Mouse (Mus musculus): ENCODE results near the gene Mars2. TPM values are rescaled to one million over a fixed set of nuclear protein-coding genes. Genes with fewer than 3 reads are reported as not detected.

The Mars2 gene
- polyA plus RNA-seq, 1 experiment from 2014 or later, result 4.2 TPM

DNA sequence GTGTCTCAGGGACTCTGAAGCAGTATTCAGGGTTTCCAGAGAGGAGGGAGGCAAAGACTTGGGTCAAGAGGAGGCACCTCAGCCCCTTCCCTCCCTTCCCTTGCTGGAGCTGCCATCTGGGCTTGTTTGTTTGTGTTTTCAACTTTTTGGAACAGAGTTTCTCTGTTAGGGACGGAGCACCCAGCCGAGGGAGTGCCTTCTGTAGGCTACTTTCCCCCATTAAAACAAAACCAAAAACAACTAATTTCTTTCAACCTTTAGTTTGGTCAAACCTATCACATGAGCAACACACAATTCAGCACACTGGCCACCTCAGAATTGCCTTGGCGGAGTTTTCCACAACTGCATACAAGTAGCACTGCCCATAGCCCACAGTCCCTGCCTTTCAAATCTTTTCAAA is 11.6 kb upstream of the Mars2 start:
- 64% methylated on average over 3 of the region's 3 CpGs for WGBS (ENCODE audit: insufficient replicate concordance)
- no peak for ATAC-seq
- no peak overlapping the region for H3K4me2 ChIP-seq

DNA sequence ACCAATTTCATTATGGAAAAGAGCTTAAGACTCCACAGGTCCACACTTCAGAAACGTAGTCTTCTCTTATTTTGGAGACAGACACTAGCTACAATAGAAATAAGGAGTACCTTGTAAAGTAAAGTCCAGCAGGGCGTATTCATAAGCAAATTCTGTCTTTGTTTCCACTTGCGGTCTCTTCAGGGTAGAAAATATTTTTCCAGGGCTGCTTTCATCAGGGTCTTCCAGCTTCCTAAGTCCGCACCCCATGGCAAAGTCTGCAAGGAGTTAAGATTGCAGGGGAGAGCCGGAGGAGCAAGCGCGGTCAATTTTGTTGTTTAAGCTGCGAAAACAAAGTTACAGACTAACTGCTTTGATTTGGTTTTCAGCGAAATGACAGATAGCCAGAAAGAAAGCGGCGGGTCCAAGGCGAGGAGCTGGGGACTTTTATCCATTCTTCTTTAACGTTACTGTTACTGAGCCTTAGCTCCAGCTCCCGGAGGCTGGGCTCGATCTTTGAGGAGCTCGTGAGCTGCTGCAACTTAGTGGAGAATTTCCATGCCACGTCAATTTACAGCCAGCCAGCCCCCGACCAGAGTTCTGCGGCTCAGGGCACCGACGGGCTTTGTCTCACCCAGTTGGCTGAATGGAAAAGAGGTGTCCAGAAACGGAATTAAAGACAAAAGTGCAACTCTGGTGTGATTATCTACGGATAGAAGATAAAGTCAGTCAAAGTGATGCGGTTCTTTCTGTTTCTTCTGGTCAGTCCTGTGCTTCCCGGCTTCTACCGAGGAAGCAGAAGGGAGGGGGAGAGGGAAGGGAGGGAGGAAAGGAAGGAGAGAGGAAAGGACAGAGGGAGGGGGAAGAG is 10.7 kb upstream of the Mars2 start, which contains the start of gene Rftn2:
Gene Rftn2, minus strand, starts transcription at position 772 of the 847 bp plus-strand sequence.
- Histone ChIP-seq H3K9ac (no peak within 1 kb of the TSS), H3K4me1 (no peaks in the 10 kb centered on the region), H3K27ac (no peak within 1 kb of the TSS), H3K4me2 (peak within 1 kb of the TSS; percentile 51), H3K4me3 (peak within 1 kb of the TSS; percentile 41), H3K27me3 (replicated peaks) (peaks cover 53% of the 10 kb centered on the region), H3K9me3 (replicated peaks) (no peaks in the 10 kb centered on the region), H3K36me3 (no peaks in the 10 kb centered on the region)
- WGBS (ENCODE audit: insufficient replicate concordance), result 6% methylated on average over 26 of the region's 26 CpGs
- ATAC-seq, result no peak

More for the DNA sequence above, 11.6 kb upstream of the Mars2 start:
- H3K36me3 ChIP-seq, result no peaks in the 10 kb centered on the region
- H3K9ac ChIP-seq, result no peak overlapping the region
- H3K4me3 ChIP-seq, result no peak overlapping the region
- H3K27me3 ChIP-seq (replicated peaks), result peaks cover 53% of the 10 kb centered on the region
- H3K4me1 ChIP-seq, result no peaks in the 10 kb centered on the region
- H3K9me3 ChIP-seq (replicated peaks), result no peaks in the 10 kb centered on the region
- no peak overlapping the region for H3K27ac ChIP-seq

DNA sequence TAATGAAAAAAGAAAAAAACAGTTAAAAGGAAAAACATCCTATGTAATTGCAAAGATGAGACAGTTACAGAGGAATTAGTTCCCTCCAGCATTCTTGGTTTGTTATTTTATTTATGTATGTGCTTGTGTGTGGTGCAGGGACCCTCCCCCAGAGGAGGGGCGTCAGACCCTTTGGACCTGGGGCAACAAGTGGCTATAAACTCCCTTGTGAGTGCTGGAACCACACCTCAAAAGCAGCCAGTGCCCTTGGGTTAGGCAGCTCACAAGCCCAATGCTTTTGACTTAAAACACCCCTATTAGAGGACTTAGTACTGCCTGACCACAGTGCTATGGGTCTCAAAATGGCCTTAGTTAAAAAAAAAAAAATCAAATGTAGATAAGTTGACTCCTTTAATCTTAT is 9.6 kb upstream of the Mars2 start:
- no peak for ATAC-seq
- H3K9ac ChIP-seq, result no peak overlapping the region
- H3K4me1 ChIP-seq, result no peaks in the 10 kb centered on the region
- H3K27ac ChIP-seq, result no peak overlapping the region
- H3K4me2 ChIP-seq, result no peak overlapping the region
- H3K9me3 ChIP-seq (replicated peaks), result no peaks in the 10 kb centered on the region
- no peaks in the 10 kb centered on the region for H3K36me3 ChIP-seq
- peaks cover 53% of the 10 kb centered on the region for H3K27me3 ChIP-seq (replicated peaks)
- 38% methylated on average over 1 of the region's 1 CpGs for WGBS (ENCODE audit: insufficient replicate concordance)
- H3K4me3 ChIP-seq, result no peak overlapping the region

DNA sequence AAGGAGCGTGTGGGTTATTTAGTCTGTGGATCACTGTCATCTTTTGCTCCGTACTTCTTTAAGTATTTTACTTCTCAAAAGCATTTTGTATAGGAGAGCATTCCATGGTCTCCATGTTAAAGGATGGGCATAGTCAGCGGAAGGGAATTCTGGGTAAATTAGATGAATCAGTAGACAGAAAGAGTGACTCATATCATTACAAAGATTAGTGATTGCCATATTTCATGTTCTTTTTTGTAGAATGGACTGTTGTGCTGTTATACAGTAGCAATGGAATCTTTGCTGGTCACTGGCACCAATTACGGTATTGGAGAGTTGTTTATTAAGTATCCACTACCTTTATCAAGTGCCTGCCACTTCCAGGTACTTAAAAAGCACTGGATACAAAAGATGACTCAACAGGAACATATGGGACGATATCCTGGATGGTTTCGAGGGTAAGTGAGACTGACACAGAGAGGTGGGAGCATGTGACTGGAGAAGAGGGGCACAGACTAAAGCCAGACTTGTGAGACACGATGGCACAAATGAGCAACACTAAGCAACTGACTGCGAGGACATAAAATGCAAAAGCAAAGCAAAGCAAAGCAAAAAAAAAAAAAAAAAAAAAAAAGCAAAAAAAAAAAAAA is 8.6 kb upstream of the Mars2 start:
- H3K9me3 ChIP-seq (replicated peaks), result no peaks in the 10 kb centered on the region
- ATAC-seq, result no peak
- WGBS (ENCODE audit: insufficient replicate concordance), result 66% methylated on average over 8 of the region's 8 CpGs
- H3K4me2 ChIP-seq, result no peak overlapping the region
- no peak overlapping the region for H3K9ac ChIP-seq
- no peak overlapping the region for H3K27ac ChIP-seq
- no peaks in the 10 kb centered on the region for H3K36me3 ChIP-seq
- H3K4me3 ChIP-seq, result no peak overlapping the region
- H3K4me1 ChIP-seq, result no peaks in the 10 kb centered on the region
- H3K27me3 ChIP-seq (replicated peaks), result peaks cover 47% of the 10 kb centered on the region

GRCm38 (mm10) chr1:55234910-55235520 is 2.0 kb upstream of the Mars2 start:
- H3K4me3 ChIP-seq, result no peak overlapping the region
- peaks cover 2% of the 10 kb centered on the region; the same call in 1 of the 2 replicates for H3K36me3 ChIP-seq
- ATAC-seq, result no peak
- H3K27me3 ChIP-seq (replicated peaks), result 0 out of 2 replicates have a peak, but pooled peaks cover 3% of the 10 kb centered on the region
- 54% methylated on average over 16 of the region's 16 CpGs for WGBS (ENCODE audit: insufficient replicate concordance)
- H3K9me3 ChIP-seq (replicated peaks), result no peaks in the 10 kb centered on the region
- no peak overlapping the region for H3K4me2 ChIP-seq
- H3K9ac ChIP-seq, result no peak overlapping the region
- peaks cover 25% of the 10 kb centered on the region for H3K4me1 ChIP-seq
- no peak overlapping the region for H3K27ac ChIP-seq

DNA sequence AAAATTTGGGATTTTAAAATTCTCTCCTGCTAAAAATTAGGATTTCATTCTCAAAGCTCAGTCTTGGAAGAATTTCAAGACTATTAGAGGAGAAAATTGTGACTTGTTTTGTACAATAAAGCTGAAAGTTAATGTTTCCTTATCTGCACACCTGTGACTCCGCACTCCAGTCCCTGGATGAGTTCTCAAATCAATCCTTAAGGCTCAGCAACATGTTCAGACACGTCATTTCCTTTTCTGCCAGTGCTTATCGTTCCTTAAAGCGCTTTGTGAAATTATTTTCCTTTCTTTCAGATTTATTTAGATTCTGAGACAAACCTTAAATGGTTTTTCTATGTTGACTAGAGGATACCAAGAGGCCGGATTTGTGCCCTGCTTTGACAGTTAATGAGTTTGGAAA is 490 bp upstream of the Mars2 start:
- Histone ChIP-seq H3K4me2 (peak overlapping the region; percentile 92), H3K4me1 (peaks cover 39% of the 10 kb centered on the region), H3K36me3 (peaks cover 4% of the 10 kb centered on the region), H3K27ac (peak overlapping the region; percentile 89), H3K4me3 (peak overlapping the region; percentile 74), H3K27me3 (replicated peaks) (0 out of 2 replicates have a peak, but pooled peaks cover 3% of the 10 kb centered on the region), H3K9ac (peak overlapping the region; percentile 85), H3K9me3 (replicated peaks) (no peaks in the 10 kb centered on the region)
- 26% methylated on average over 5 of the region's 5 CpGs for WGBS (ENCODE audit: insufficient replicate concordance)
- ATAC-seq, result no peak

GRCm38 (mm10) chr1:55237643-55238161 is 725 bp downstream of the Mars2 start:
- Histone ChIP-seq H3K9ac (peak overlapping the region; percentile 85), H3K4me1 (peaks cover 48% of the 10 kb centered on the region), H3K9me3 (replicated peaks) (no peaks in the 10 kb centered on the region), H3K27ac (peak overlapping the region; percentile 89), H3K27me3 (replicated peaks) (0 out of 2 replicates have a peak, but pooled peaks cover 3% of the 10 kb centered on the region), H3K36me3 (peaks cover 15% of the 10 kb centered on the region), H3K4me3 (peak overlapping the region; percentile 74), H3K4me2 (peak overlapping the region; percentile 92)
- under 1% methylated on average over 23 of the region's 23 CpGs for WGBS (ENCODE audit: insufficient replicate concordance)
- ATAC-seq, result no peak; the same call in 1 of the 2 replicates

DNA sequence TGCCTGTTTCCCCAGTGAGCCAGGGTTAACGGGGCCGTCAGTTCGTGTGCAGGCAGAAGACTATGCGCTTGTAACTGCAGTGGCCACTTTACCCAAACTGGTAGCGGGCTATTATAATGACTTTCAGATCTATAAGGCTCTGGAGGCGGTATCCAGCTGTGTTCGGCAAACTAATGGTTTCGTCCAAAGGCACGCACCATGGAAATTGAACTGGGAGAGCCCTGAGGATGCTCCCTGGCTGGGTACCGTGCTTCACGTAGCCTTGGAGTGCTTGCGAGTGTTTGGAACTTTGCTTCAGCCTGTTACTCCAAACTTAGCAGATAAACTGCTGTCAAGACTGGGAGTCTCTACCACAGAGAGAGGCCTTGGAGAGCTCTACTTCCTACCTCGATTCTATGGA is 1.5 kb downstream of the Mars2 start:
- Histone ChIP-seq H3K9me3 (replicated peaks) (no peaks in the 10 kb centered on the region), H3K4me2 (peak overlapping the region; percentile 92), H3K9ac (peak overlapping the region; percentile 85), H3K36me3 (peaks cover 23% of the 10 kb centered on the region), H3K4me1 (peaks cover 48% of the 10 kb centered on the region), H3K4me3 (peak overlapping the region; percentile 74), H3K27ac (peak overlapping the region; percentile 89), H3K27me3 (replicated peaks) (0 out of 2 replicates have a peak, but pooled peaks cover 3% of the 10 kb centered on the region)
- no peak for ATAC-seq
- WGBS (ENCODE audit: insufficient replicate concordance), result 22% methylated on average over 13 of the region's 13 CpGs

GRCm38 (mm10) chr1:55239237-55239636 is 2.3 kb downstream of the Mars2 start:
- H3K9ac ChIP-seq, result peak overlapping the region; percentile 85; the same call in 1 of the 2 replicates
- peaks cover 24% of the 10 kb centered on the region for H3K36me3 ChIP-seq
- 0 out of 2 replicates have a peak, but pooled peaks cover 3% of the 10 kb centered on the region for H3K27me3 ChIP-seq (replicated peaks)
- H3K4me1 ChIP-seq, result peaks cover 48% of the 10 kb centered on the region
- no peak overlapping the region for H3K27ac ChIP-seq
- peak overlapping the region; percentile 74 for H3K4me3 ChIP-seq
- 0% methylated on average over 1 of the region's 1 CpGs for WGBS (ENCODE audit: insufficient replicate concordance)
- peak overlapping the region; percentile 92 for H3K4me2 ChIP-seq
- no peaks in the 10 kb centered on the region for H3K9me3 ChIP-seq (replicated peaks)
- no peak for ATAC-seq

DNA sequence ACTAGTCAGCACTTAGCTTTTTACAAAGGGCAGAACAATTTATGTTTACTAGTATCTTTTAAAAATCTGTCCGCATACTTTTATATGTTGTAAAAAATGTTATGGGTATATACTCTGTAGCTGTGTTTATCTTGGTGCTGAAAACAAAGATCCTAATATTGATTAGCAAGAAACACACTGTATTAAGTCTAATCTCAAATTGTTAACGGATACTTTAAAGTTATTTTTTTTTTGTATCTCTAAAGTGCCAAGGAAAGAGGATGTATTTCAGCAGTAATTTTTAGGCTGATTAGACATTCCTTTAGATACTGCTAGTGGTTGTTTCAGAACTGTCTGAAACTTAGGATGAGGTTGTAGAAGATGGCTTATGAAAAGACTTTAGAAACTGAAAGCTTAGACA is 9.4 kb downstream of the Mars2 start:
- Histone ChIP-seq H3K9ac (no peak overlapping the region), H3K4me3 (no peak overlapping the region), H3K27ac (no peak overlapping the region), H3K9me3 (replicated peaks) (no peaks in the 10 kb centered on the region), H3K36me3 (peaks cover 21% of the 10 kb centered on the region), H3K27me3 (replicated peaks) (no peaks in the 10 kb centered on the region), H3K4me1 (peaks cover 10% of the 10 kb centered on the region), H3K4me2 (no peak overlapping the region)
- no peak for ATAC-seq
- 75% methylated on average over 2 of the region's 2 CpGs for WGBS (ENCODE audit: insufficient replicate concordance)

GRCm38 (mm10) chr1:55264385-55264784 is 27.4 kb downstream of the Mars2 start:
- H3K4me2 ChIP-seq, result 0 out of 2 replicates have a peak overlapping the region, but pooled peaks have one; percentile 0
- H3K9ac ChIP-seq, result no peak overlapping the region
- no peaks in the 10 kb centered on the region for H3K36me3 ChIP-seq
- no peak overlapping the region for H3K4me3 ChIP-seq
- ATAC-seq, result no peak
- H3K27ac ChIP-seq, result 0 out of 2 replicates have a peak overlapping the region, but pooled peaks have one; percentile 0
- H3K9me3 ChIP-seq (replicated peaks), result no peaks in the 10 kb centered on the region
- WGBS (ENCODE audit: insufficient replicate concordance), result 7% methylated on average over 2 of the region's 2 CpGs
- H3K4me1 ChIP-seq, result peaks cover 13% of the 10 kb centered on the region
- H3K27me3 ChIP-seq (replicated peaks), result no peaks in the 10 kb centered on the region
